10 mouse cellular contexts compared by ENCODE assay signal in the genomic region with DNA sequence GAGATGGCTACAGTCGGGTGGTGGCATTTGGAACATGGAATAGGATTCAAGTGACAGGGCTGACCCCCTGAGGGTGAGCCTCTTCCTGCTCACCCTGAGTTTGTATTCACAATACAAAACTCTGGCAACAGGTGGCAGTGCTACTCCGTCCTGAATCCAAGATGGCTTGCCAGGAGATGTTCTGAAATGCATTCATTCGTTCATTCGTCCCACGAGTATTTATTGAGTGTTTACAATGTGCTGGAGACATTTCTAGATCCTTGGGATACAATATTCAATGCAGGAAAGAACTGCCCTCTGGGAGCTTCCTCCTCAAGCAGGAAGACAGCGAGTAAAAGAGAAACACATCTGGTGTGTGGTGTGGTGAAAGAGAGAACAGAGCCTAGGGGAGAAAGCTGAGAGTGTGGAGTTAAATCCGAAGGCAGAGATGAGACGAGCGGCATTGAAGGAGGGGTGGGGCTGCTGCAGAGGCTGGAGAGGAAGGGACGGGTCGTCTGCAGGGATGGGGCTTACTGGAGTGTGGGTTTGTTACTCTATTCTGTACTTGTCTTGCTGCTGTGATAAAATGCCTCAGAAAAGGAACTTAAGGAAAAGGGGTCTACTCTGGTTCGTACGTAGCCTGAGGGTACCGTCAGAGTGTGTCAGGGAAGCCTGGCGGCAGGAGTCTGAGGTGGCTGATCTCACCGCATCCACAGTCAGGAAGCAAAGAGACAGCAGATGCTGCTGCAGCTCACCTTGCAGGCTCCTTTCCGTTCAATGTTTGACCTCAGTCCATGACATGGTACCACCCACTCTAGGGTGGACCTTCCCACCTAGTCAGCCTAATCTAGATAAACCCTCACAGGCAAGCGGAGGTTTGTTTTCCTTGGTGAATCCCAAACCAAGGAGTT.
DNase-seq lines count a peak whose midpoint lies in the region; ATAC-seq and TF ChIP-seq lines count a peak whose summit lies in the region.
"Had no signal": no experiment of that assay in that cellular context is flagged by ENCODE, and none has a peak within 500 bp of the region (broad histone marks: within the 10 kb centered on the region; RNA-seq: fewer than 3 reads in every experiment).

No protein-coding gene starts in this region.

- TF ChIP-seq POLR2A in thymus, adult 2 months (IDR thresholded peaks at IDR 0.05; ENCODE audit: control insufficient read depth, extremely low read depth, insufficient read depth, low read length, poor library complexity): no peak

- no peak overlapping the region for H3K4me2 ChIP-seq in hindbrain, embryonic 13.5 days
- peak overlapping the region; percentile 2; the same call in 1 of the 2 replicates for H3K4me2 ChIP-seq in lung, embryonic 14.5 days
- H3K4me2 ChIP-seq: neural tube, embryonic 12.5 days had no signal

- no peaks in the 10 kb centered on the region for H3K36me3 ChIP-seq in hindbrain, embryonic 10.5 days
- H3K36me3 ChIP-seq in hindbrain, embryonic 13.5 days: no peaks in the 10 kb centered on the region
- no peaks in the 10 kb centered on the region for H3K36me3 ChIP-seq in E14TG2a.4 (ENCODE audit: insufficient read depth, low read length)
- no peaks in the 10 kb centered on the region for H3K36me3 ChIP-seq in lung, embryonic 14.5 days (ENCODE audit: insufficient read depth)
- no peaks in the 10 kb centered on the region for H3K36me3 ChIP-seq in thymus, adult 2 months (ENCODE audit: control insufficient read depth, insufficient read depth, low read length)
- H3K36me3 ChIP-seq: neural tube, embryonic 12.5 days had no signal

- H3K4me3 ChIP-seq in hindbrain, embryonic 10.5 days: no peak overlapping the region
- no peak overlapping the region for H3K4me3 ChIP-seq in hindbrain, embryonic 13.5 days
- H3K4me3 ChIP-seq in E14TG2a.4 (replicated peaks; ENCODE audit: low read length): 0 out of 2 replicates have a peak overlapping the region, but pooled peaks have one; percentile 23
- H3K4me3 ChIP-seq in lung, embryonic 14.5 days (ENCODE audit: low read depth, low read length): no peak overlapping the region
- H3K4me3 ChIP-seq in thymus, adult 2 months (ENCODE audit: control insufficient read depth, insufficient read depth, low read length): 0 out of 2 replicates have a peak overlapping the region, but pooled peaks have one; percentile 3
- H3K4me3 ChIP-seq: erythroblast, embryonic 14.5 days; neural tube, embryonic 12.5 days had no signal

- WGBS in hindbrain, embryonic 10.5 days: 44% methylated on average over 18 of the region's 18 CpGs
- WGBS in hindbrain, embryonic 13.5 days: 52% methylated on average over 18 of the region's 18 CpGs
- WGBS in lung, embryonic 14.5 days: 18% methylated on average over 18 of the region's 18 CpGs
- 4% methylated on average over 18 of the region's 18 CpGs for WGBS in thymus, adult 2 months

- ATAC-seq in hindbrain, embryonic 13.5 days (ENCODE audit: low FRiP score): no peak
- ATAC-seq in lung, embryonic 14.5 days (ENCODE audit: insufficient read depth): no peak

- TF ChIP-seq CTCF in E14TG2a.4 (conservative IDR thresholded peaks at IDR 0.05; ENCODE audit: low read length): peak; percentile 40
- TF ChIP-seq CTCF in lung, embryonic 14.5 days (IDR thresholded peaks at IDR 0.05; ENCODE audit: low read depth): peak; percentile 74
- no peak for TF ChIP-seq CTCF in thymus, adult 2 months (IDR thresholded peaks at IDR 0.05; ENCODE audit: borderline replicate concordance, control insufficient read depth, extremely low read depth, insufficient read depth, low read length, poor library complexity)

- H3K27ac ChIP-seq in hindbrain, embryonic 10.5 days: peak overlapping the region; percentile 67
- H3K27ac ChIP-seq in hindbrain, embryonic 13.5 days: no peak overlapping the region
- H3K27ac ChIP-seq in lung, embryonic 14.5 days (ENCODE audit: low read depth): peak overlapping the region; percentile 54; the same call in 1 of the 2 replicates
- H3K27ac ChIP-seq in thymus, adult 2 months (ENCODE audit: control insufficient read depth, insufficient read depth, low read length): no peak overlapping the region; the same call in 1 of the 2 replicates
- H3K27ac ChIP-seq: neural tube, embryonic 12.5 days had no signal

- peaks cover 38% of the 10 kb centered on the region for H3K4me1 ChIP-seq in hindbrain, embryonic 10.5 days (replicated peaks)
- H3K4me1 ChIP-seq in hindbrain, embryonic 13.5 days (replicated peaks): peaks cover 13% of the 10 kb centered on the region
- peaks cover 37% of the 10 kb centered on the region for H3K4me1 ChIP-seq in E14TG2a.4 (replicated peaks; ENCODE audit: low read depth, low read length)
- peaks cover 6% of the 10 kb centered on the region; the same call in 1 of the 2 replicates for H3K4me1 ChIP-seq in lung, embryonic 14.5 days (ENCODE audit: insufficient read depth)
- peaks cover 29% of the 10 kb centered on the region for H3K4me1 ChIP-seq in thymus, adult 2 months (replicated peaks; ENCODE audit: control insufficient read depth, insufficient read depth, low read length)

- no peaks in the 10 kb centered on the region for H3K9me3 ChIP-seq in hindbrain, embryonic 10.5 days
- H3K9me3 ChIP-seq in hindbrain, embryonic 13.5 days: no peaks in the 10 kb centered on the region
- no peaks in the 10 kb centered on the region for H3K9me3 ChIP-seq in E14TG2a.4 (ENCODE audit: low read length)
- no peaks in the 10 kb centered on the region for H3K9me3 ChIP-seq in lung, embryonic 14.5 days (ENCODE audit: low read depth, low read length)
- H3K9me3 ChIP-seq: neural tube, embryonic 12.5 days had no signal

- H3K9ac ChIP-seq in hindbrain, embryonic 13.5 days: no peak overlapping the region
- H3K9ac ChIP-seq in lung, embryonic 14.5 days: no peak overlapping the region
- H3K9ac ChIP-seq: neural tube, embryonic 12.5 days had no signal

- no peak for DNase-seq in hindbrain, embryonic 10.5 days (ENCODE audit: low spot score)
- peak; percentile 45 for DNase-seq in c-Kit-positive CD71-positive TER-119-negative erythroid progenitor cells, embryonic 14.5 days (ENCODE audit: low read depth)
- DNase-seq in induced T-regulatory cell, adult 2 months (ENCODE audit: low read depth): peak; percentile 80
- peak; percentile 85 for DNase-seq in lung, embryonic 14.5 days
- DNase-seq in thymus, adult 2 months: peak; percentile 78
- no peak for DNase-seq in gastrocnemius, postnatal 10 days

- H3K27me3 ChIP-seq in hindbrain, embryonic 10.5 days (ENCODE audit: insufficient read depth, poor library complexity, severe bottlenecking): no peaks in the 10 kb centered on the region
- no peaks in the 10 kb centered on the region for H3K27me3 ChIP-seq in hindbrain, embryonic 13.5 days
- H3K27me3 ChIP-seq in E14TG2a.4 (ENCODE audit: insufficient read depth, low read length): no peaks in the 10 kb centered on the region
- no peaks in the 10 kb centered on the region for H3K27me3 ChIP-seq in lung, embryonic 14.5 days (ENCODE audit: insufficient read depth, low read length)
- H3K27me3 ChIP-seq in thymus, adult 2 months (ENCODE audit: control insufficient read depth, insufficient read depth, low read length): no peaks in the 10 kb centered on the region
- H3K27me3 ChIP-seq: neural tube, embryonic 12.5 days had no signal

Comparison
In these comparisons a context has a peak if more than half of its experiments do, and no peak if none do; other contexts are left out.
1. H3K27ac ChIP-seq: peak in hindbrain, embryonic 10.5 days (single experiment) and lung, embryonic 14.5 days (single experiment); none in hindbrain, embryonic 13.5 days (single experiment) and thymus, adult 2 months (single experiment).
2. DNase-seq: peak in c-Kit-positive CD71-positive TER-119-negative erythroid progenitor cells, embryonic 14.5 days (single experiment), induced T-regulatory cell, adult 2 months (single experiment), lung, embryonic 14.5 days (single experiment) and thymus, adult 2 months (single experiment); none in hindbrain, embryonic 10.5 days (single experiment) and gastrocnemius, postnatal 10 days (single experiment).
3. H3K4me3 ChIP-seq: peak in E14TG2a.4 (single experiment) and thymus, adult 2 months (single experiment); none in hindbrain, embryonic 10.5 days (single experiment), hindbrain, embryonic 13.5 days (single experiment) and lung, embryonic 14.5 days (single experiment).